Mouse (Mus musculus): Measurements from ENCODE around the gene Myocos.

- TF ChIP-seq CTCF (IDR thresholded peaks at IDR 0.05; ENCODE audit: low read depth), result no peak
- TF ChIP-seq EP300 (IDR thresholded peaks at IDR 0.05; ENCODE audit: low read depth), result no peak
These were observed 9.6 kb downstream of the Myocos start for GRCm38 (mm10) chr1:162648416-162648815.
